Mouse (Mus musculus) gastrocnemius, postnatal 4 days (tissue): ENCODE measurements at regions not wholly inside any gene's neighbourhood (a gene's known extent, or its start where the extent isn't known, plus 50 kb on each side); places are given as distances from the start of the nearest gene placed in this dataset.

Source experiments
- DNase-seq, 2 experiments: peaks; one replicate each; pipeline ENCODE4 v3.0.0; 2021 to 2022; ENCODE audit warnings: low spot score in 2 of 2, mixed read lengths in 2 of 2

DNA sequence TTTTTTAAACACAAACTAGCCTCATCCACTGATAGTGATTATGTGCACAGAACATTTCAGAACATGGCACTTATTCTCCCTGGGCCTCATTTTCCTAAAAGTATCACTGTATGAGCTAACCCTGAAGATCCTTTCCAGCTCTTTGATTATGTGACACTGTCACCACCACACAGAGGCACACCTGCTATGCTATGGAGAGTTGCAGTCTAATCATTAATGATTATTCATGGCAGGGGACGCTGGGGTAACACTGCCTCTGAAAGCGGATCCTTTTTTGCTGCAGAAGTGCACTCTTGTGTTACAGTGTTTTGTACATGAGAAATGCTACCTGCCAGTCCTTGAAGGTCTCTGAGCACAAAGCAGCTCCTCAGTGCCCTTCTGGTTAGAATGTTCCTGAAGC, 615.3 kb upstream of the Fbxo33 start:
- no peak for DNase-seq

GRCm38 (mm10) chr12:59822918-59823317, 603.4 kb upstream of the Fbxo33 start:
- no peak for DNase-seq

DNA sequence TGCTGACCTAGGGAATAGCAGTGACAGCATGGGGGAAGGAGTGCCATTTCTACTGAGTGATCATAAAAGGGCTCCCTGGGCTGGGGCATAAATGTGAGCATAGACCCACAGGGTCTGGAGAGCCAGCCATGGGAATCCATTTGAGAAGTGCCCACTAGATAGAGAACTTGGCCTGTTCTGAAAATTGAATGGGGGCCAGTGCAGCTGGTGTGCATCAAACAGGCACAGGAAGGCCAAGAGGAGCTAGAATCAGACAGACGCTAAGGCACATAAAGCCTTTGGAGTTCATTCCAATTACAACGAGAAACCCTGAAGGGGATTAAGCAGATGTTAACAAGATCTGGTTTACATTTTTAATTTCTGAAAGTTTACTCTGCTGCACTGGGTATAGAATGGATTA, 602.9 kb upstream of the Fbxo33 start:
- peak in 1 of 2 experiments; percentile 13 for DNase-seq

- DNase-seq = no peak
Measured at GRCm38 (mm10) chr12:59821698-59822097, 602.2 kb upstream of the Fbxo33 start.

- no peak for DNase-seq
Measured at GRCm38 (mm10) chr12:59815965-59816364, 596.4 kb upstream of the Fbxo33 start.

DNA sequence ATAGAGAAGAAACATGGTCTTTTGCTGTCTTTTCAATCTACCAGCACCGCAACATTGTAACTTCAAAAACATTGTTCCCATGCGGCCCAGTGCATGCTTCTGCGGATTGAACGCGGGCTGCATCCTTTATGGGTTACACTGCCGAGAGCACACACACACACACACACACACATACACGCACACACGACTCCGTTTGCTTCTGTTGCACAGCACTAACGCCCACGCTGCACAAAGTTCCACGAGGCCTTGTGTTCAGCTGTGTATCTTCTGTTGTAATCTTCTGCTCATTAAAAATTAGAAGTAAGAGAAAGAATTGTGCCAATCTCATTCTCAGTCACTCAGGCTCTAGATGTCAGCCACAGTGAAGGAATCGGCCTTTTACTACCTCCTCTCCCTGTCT, 594.8 kb upstream of the Fbxo33 start:
- no peak for DNase-seq

DNA sequence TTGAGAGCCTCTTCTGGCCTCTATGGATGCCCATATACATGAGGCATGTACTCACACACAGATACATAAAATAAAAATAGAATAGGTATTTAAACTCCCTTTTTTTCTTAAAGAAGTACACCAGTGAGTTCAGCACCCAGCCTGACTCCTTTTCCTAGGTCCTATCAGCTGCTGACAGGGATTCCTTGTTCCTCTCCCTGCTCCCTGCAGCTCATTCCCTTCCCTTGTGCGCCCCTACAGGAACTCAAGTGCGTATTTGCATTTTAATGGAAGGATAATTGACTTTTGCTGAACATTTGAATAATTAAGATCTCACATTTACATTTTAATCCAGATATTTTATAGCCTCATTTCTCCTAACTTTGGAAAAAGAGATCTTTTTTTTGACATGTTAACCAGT, 589.7 kb upstream of the Fbxo33 start:
- no peak for DNase-seq

GRCm38 (mm10) chr12:59798051-59798450, 578.5 kb upstream of the Fbxo33 start:
- DNase-seq = no peak

- no peak for DNase-seq
Measured at GRCm38 (mm10) chr12:59791473-59791872, 571.9 kb upstream of the Fbxo33 start.

DNA sequence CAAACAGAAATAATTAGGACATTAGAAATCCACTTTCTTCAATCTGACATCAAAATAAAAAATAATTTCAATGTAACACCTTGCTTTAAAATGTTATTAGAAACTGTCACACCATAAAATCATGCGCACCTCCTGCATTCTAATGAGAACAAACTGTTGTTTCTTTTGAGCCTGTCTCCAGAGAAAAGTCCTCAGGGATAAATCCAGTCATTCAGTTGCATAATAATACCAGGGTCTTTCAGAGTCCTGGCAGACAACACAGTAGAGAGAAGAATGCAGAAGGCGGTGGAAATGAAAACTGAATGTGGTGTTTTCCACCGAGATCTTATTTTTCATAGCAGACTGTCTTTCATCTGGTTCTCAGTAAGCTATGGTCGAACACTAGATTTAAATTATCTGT, 567.3 kb upstream of the Fbxo33 start:
- DNase-seq = no peak

DNA sequence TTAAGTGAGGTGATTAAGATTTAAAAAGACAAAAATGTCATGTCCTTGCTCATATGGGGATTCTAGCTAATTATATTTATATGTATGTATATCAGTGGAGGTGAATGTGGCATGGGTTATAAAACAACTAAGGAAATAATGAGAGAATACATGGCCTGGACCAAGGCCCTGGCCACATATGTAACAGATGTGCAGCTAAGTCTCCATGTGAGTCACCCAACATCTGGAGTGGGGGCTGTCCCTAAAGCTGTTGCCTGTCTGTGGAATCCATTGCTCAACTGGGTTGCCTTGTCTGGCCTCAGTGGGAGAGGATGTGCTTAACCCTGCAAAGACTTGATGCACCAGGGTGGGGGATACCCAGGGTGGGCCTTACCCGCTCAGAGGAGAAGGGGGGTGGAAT, 551.5 kb upstream of the Fbxo33 start:
- DNase-seq = no peak

- DNase-seq = no peak
Measured at GRCm38 (mm10) chr12:59762260-59762659, 542.7 kb upstream of the Fbxo33 start.

- DNase-seq = no peak
Measured at GRCm38 (mm10) chr12:59744768-59745167, 525.2 kb upstream of the Fbxo33 start.

DNA sequence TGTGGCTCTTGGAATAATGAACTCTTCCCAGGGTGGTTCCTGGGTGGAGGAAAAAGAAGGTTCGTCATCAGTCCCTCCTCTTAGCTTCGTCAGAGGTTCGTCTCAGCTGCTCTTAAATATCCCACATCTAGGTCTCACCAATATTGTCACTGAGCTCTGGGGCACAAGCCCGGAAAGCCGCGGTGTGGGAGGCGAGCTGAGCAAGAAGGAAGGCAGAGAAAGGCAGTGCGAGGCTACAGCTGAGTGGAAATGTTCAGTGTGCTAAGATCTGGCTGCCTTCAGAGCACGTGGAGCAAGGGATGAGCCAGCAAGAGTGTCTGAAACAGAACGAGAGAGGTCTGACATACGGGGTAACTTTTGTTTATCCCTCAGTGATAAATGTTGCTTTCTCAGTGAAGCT, 523.7 kb upstream of the Fbxo33 start:
- no peak for DNase-seq

GRCm38 (mm10) chr12:59724951-59725350, 505.4 kb upstream of the Fbxo33 start:
- no peak for DNase-seq

- DNase-seq = no peak
Measured at GRCm38 (mm10) chr12:59722471-59723182, 503.1 kb upstream of the Fbxo33 start.

- DNase-seq = no peak
Measured at GRCm38 (mm10) chr12:59713216-59713615, 493.7 kb upstream of the Fbxo33 start.

GRCm38 (mm10) chr12:59683235-59683634, 463.7 kb upstream of the Fbxo33 start:
- no peak for DNase-seq

GRCm38 (mm10) chr12:59663161-59663560, 443.6 kb upstream of the Fbxo33 start:
- no peak for DNase-seq

DNA sequence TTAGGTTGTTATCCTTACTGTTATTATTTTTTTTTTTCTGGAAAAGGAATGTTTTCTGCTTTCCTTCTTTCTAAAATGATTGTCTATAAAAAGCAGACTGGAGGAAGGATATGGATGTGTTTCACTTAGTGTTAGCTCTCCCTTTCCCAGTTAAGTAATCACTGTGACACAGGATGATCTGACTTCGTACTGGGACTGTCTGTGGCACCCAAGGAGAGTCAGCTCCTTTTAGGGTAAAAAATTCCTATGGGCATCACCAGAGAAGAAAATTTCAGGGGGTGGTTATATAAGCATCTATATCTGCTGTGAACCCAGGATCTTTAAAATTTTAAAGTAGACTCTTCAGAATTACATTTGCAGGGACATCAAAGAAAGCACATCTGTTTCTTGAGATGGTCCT, 411.2 kb upstream of the Fbxo33 start:
- DNase-seq = no peak

GRCm38 (mm10) chr12:59623147-59623546, 403.6 kb upstream of the Fbxo33 start:
- no peak for DNase-seq

DNA sequence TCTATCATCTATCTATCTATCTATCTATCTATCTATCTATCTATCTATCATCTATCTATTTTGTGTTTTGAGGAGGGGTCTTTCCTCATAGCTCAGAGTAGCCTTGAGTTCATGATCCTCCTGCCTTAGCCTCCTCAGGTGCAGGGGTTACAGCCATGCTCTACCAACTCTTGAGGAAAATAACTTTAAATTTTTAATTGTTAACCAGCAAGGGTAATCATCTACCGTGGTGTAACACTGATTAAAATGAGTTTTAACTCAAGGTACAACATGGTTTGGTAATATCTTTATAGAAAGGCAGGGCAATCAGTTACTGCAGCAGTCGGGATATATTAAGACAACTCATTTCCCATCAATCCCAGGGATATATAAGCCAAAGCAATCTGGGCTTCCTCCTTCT, 401.6 kb upstream of the Fbxo33 start:
- DNase-seq = no peak

GRCm38 (mm10) chr12:59620340-59620739, 400.8 kb upstream of the Fbxo33 start:
- DNase-seq = no peak

DNA sequence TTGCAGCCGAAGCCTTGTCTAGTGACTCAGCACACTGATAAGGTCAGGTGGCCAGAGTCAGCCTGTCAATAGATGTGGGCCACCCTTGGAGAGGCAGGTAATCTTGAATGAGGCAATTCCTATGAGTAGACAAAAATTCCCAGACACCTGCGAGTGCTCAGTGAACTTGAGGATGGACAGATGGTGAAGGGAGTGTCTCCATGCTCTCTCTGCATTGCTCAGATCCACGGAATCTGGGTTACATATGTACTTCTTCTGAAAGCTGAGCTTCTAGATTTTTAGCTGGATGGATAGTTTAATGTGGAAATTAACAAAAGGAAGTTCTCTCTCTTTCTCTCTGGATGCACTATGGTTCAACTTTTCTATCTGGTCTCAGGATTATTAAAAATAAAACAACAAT, 396.6 kb upstream of the Fbxo33 start:
- DNase-seq = no peak
